Mouse (Mus musculus): ENCODE data around the gene Pkig.
"Not testable (repeated sequence)": the region's sequence is repeated elsewhere in the genome, so short reads cannot be mapped to it uniquely, and the experiment has no call there.

Pkig gene

DNA sequence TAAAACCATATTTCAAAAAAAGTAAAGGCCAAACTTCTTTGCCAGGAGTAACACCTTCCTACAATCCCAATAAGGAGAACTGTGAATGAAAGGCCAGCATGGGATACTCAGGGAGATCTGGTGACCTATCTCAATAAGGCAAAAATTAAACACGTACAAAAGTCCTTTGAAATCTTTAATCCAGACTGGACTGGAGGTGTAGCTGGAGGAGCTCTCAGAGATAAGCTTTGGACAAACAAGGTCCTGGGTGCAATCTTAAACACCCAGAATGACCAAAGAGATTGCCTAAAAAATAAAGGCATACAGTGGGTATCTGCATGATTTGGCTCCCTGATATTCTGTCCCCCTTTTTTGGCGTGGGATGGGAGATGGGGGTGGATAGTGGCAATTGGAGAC is 14.6 kb upstream of the Pkig start:
- no peak for DNase-seq (ENCODE audit: low spot score)

DNA sequence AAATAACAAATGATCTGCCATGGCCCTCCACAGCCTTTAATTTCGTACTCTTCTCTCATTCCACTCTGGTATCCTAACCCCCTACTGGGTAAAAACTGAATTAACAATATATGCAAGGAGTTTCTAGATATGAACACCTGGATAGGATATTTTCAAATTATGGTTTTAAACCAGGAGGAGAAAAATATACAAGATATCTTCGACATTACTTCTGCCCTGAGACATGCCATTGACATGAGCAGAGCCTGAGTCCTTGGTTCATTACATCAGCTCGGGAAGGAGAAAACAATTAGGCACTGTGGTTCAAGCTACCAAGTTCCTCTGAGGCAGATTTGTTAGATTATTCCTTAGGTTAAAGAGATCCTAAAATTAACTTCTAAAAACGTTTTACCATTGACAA is 14.1 kb upstream of the Pkig start:
- DNase-seq (ENCODE audit: low spot score): no peak

DNA sequence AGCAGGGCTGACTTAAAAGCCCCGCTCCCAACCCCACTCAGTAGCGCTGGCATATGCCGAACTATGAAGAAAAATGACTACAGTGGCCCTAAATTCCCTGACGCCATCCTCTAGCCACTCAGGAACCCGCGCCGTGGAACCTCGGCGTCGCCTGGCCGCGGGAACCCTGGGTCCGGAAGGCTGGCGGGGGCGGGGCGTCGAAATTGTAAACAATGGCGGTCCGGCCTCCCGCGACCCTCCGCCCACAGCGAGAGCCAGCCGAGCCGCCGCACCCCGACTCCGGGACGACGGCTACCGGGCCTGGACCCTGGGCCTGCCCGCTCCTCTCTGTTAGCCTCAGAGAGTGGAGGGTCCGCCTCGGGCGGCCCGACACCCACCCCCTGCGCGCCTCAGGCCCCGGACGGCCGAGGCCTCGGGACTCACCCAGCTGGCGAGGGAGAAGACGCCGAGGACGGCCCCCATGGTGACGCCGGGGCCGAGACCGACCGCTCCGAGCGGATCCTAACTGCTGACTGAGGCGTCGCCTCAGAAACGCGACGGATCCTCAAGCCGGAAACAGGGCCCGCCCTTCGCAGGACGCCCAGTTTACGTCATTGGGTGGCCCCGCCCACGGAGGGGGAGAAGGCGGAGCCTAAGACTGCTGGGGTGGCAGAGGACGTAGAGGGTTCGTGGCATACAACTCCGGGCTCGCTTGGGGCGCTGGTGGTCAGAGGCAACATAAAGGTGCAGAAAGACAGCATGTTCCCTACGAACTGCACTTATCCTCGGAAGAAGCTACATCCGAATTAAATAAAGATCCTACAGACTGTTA is 13.4 kb upstream of the Pkig start, which contains the start of gene Serinc3:
TSS of gene Serinc3 (minus strand) at position 557 of the 811 bp plus-strand sequence.
- DNase-seq (ENCODE audit: low spot score): peak; percentile 98

DNA sequence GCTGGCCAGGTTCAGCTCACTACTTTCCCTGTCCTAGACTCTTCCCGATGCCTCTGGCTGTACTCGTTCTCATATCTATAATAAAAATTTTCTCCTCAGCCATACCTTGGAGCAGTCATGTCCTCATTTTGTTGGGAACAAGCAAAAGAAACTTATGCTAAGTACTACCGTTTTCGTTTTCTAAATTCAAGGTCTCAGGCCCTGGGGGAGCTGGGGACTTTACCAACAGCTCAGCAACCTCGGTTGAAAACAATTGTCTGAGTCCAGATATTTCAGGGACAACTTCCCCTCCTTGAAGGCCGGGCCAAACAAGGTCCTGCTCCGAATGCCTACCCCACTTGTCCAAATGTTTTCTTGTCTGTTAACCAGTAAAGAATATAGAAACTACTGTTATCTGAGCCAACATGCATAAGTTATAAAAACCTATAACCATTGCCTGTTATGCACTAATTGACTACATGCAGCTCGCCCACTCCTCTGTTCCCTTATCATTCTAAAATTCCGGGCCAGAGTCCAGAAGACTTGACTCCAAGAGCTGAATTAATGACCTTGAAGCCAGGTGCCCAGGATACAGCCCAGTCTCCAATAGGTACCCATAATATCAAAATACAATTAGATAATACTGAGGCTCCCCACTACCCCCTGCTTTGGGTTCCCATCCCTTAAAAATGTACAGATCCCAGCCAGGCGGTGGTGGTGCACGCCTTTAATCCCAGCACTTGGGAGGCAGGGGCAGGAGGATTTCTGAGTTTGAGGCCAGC is 12.3 kb upstream of the Pkig start:
- no peak for DNase-seq (ENCODE audit: low spot score)

DNA sequence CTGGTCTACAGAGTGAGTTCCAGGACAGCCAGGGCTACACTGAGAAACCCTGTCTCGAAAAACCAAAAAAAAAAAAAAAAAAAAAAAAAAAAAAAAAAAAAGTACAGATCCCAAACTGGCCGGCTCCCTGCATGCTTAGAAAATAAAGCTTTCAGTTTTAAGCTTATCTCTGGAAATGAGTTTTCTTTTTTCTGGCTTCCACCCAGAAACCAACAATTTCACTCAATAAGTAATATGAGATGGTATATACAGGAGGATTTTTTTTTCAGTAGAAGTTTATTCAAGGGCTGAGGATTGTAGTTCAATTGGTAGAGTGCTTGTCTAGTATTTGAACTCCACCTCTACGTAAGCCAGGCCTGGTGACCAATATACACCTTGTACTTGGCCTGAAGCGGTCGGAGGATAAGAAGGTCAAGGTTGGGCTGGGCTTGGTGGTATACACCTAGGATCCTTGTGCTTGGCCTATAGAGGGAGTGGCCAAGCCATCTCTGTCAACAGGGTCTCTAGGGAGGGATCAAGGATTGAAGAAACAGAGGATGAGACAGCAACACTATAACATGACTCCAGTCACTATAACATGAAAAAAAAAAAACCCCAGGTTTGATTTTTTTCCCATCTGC is 11.6 kb upstream of the Pkig start:
- DNase-seq (ENCODE audit: low spot score): no peak

DNA sequence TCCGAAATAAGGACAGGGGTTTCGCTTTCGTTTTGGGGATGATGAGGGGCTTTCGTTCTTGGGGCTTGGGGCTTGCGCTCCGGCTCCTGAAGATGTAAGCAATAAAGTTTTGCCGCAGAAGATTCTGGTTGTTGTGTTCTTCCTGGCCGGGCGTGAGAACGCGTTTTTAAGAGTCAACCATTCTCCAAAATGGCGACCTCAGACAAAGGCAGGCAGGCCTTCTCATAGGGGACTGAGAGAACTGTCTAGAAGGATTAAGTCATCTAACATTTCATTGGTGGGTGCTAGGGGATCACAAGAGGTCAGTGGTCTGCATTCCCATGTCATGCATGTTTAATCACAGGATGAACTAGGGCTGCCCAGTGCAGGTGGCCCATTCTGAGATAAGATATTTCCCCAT is 2.5 kb upstream of the Pkig start:
- not testable (repeated sequence) for DNase-seq (ENCODE audit: low spot score)

DNA sequence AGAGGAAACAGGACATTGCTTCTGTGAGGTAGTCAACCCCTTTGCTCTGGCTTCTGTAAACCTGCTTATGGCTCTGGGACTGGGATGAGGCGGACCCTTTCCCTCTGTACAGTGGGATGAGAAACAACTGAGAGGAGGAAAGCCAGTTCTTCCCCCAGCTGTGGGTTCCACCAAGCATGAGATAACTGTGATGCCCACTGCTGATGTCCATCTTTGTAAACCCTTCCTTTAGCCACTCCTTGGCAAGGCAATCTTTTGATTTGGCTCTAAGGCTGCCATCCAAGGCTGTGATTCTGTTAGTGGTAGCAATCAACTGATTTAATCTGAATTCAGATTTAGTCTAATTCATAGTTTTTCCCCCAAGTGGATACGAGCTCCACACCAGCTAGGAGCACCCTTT is 700 bp upstream of the Pkig start:
- no peak for DNase-seq (ENCODE audit: low spot score)

DNA sequence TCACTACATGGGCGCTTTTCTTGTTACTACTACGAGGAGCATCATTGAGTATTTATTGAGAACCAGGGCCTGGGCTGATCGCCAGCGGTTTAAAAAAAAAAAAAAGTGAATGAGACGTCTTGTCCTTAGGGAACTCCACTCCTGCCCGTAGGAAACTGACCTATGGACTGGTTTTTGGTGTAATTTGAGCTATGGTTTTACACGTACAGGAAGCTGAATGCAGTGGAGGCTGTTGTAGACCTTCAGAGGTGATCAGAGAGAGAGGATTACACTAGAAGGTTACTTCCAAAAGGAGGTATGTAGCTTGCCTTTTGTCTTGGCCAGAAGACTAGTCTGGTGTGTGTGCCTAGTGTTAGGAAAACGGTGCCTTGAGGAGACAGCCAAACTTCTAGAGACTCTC is 755 bp downstream of the Pkig start:
- peak; percentile 49 for DNase-seq (ENCODE audit: low spot score)

DNA sequence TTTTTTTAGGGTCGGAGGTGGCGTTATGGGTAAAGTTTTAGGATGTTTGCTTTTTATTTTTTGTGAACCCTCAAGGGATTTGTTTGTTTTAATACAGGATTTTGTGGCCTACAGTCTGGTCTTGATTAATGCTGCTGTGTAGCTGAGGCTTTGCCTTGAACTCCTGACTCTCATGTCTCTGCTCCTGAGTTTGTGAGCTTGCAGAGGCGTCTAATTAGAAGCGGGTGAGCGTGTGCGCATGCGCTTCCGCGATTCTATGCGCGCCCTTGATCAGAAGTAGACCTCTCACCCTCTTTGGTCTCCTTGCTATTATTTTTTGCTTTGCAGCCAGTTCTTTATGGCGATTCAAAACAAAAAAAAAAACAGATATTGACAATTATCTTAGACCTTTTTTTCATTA is 1.2 kb downstream of the Pkig start:
- no peak for DNase-seq (ENCODE audit: low spot score)

DNA sequence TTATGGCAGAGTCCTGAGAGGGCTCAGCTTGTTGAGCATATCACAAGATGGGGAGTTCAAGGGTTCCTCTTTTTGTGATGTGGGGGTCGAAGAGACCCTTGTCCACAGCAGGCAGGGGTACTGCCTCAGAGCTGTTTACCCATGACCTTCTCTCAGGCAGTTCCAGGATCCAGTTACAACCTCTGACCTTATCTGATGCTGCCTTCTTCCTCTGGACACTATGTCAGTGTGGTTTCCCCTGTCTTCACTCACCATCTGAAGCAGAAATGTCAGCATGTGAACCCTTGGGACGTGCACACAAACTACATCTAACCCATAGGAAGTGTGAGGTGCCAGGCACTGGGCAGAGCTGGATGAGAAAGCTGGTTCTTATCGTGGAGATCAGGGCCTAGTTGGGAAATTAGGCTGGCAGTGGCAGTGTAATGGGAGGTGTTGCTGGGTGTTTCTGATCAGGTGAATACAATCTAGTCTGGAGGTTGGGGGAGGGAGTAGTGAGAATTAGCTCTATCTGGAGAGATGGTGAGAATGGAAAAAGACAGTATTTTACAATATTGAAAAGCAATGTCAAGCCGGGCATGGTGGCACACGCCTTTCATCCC is 2.0 kb downstream of the Pkig start:
- DNase-seq (ENCODE audit: low spot score): no peak

DNA sequence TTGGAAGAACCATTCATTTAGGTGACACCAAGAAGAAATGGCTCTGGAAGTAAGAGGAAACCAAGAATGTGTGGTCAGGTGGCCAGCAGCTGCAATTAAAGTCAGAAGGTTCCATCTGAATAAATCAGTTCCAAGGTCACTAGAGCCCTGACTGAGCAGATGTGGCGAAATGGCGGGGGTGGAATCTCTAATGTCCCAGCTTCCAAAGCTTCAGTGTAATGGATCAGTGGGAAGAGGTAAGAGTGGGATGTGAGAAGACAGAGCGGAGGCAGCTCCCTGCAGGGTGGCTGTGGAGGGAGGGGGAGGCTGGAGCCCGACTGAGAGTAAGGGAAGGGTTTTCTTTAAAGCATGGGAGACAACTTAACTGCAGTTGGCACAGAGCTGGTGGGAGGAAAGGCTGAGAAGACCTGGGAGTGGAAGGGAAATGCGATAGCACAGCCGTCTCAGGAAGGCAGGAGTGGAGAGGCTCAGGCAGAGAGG is 3.2 kb downstream of the Pkig start:
- DNase-seq (ENCODE audit: low spot score): no peak

DNA sequence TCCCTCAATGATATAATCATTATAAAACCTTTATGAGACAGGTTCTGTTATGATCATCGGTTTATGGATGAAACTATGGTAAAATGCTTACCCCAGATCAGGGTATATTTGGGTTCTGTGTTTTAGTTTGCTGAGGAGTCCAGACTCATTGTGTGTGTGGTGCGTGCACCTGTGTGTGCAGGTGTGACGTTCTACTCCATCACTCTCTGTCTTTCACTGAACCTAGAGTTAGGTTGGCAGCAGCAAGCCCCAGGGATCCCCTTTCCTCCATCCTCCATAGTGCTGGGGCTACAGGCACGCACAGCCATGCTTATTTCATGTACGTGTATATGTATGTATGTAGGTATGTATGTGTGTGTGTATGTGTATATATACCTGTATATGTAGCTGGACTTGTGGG is 3.9 kb downstream of the Pkig start:
- DNase-seq (ENCODE audit: low spot score): no peak

DNA sequence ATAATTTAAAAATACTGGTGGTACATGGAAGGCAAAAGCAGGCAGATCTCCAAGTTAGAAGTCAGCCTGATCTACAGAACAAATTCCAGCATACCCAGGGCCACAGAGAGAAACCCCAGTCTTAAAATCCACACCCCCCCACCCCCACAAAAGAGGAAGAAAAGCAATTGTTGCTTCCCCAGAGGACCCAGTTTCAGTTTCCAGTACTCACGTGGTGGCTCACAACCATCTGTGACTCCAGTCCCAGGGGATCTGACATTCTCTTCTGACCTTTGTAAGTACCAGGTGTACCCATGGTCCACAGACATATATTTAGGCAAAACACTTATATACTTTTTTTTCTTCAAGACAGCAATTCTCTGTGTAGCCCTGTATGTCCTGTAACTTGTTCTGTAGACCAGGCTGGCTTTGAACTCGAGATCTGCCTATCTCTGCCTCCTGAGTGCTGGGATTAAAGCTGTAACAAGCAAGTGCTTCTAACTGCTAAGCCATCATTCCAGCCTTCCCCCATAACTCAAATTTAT is 4.6 kb downstream of the Pkig start:
- no peak for DNase-seq (ENCODE audit: low spot score)

DNA sequence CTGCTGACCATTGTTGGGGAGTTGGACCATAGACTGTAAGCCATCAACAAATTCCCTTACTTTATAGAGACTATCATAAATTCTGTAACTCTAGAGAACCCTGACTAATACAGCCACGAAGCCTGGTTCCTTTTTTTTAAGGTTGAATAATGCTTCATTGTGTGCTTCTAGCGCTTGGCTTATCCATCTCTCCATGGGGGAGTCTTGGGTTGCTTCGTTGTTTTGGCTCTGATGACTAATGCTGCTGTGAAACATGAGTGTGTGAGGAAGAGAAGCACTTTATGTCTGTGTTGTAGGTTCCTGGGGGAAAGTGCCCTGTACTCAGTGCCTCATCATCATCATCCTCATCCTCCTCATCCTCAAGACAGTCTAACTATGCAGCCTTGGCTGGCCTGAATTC is 5.7 kb downstream of the Pkig start:
- no peak for DNase-seq (ENCODE audit: low spot score)

DNA sequence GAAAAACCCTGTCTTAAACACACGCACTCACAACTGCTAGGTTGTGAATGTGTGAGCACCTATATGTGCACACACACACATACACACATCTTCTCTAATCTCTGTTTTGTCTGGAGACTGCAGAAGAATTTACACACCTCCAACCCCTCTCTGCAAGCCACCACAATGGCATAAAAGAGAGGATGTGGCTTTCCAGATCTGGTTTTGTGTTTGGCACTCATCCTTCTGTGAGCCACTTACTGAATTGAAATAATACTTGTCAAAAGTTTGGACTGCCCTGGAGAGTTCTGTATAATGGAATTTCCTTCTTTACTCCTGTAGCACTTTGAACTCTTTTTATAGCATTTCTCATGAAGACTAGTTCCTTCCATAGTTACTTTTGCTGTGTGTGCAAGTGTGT is 8.9 kb downstream of the Pkig start:
- DNase-seq (ENCODE audit: low spot score): no peak

DNA sequence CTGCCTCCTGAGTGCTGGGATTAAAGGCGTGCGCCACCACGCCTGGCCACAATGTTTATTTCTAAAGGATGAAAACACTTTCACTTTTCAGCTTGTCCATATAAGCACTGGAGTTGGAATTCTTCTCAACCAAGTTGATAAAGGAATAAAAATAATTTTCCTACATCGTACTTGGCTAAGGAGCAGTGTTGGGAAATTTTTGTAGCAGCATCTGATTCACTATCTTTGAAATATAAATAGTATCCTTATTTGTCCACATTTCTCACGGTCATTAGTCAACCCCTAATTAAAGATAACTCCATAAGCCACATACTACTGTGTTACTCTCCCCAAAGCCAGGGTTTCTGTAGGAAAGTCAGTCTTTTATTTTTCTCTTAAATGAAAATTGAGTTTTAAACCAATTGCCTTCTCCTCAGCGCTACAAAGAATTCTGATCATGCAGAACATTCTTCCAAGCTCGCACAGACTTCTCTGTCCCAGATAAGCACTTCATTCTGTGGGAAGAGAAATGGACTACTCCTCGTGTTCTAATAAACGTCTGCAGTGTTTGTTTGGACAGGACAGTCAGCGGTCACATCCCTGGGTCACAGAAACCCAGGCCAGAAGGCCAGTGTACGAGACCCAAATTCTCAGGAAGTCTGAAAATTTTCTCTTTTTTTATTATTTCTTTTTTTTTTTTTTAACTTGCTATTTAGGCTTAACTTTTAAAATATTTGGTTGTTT is 12.8 kb downstream of the Pkig start:
- no peak for DNase-seq (ENCODE audit: low spot score)

DNA sequence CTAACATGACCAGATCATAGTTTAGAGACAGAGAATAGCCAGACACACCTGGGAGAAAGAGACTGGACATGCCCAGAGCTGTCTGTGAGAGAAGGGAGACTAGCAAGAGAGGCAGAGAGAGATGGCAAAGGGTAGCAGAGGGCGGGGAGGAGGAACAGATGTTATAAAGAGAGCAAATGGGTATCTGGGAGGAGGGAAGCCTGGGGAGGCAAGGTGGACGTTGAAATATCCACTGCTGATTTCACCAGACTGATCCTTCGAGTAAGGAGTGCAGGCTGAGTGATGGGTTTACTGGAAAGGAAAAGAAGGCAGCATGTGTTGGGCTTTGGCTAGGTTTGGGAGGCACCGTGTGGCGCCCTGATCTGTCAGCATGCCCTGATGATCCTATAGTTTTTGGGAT is 16.2 kb downstream of the Pkig start:
- DNase-seq (ENCODE audit: low spot score): no peak

DNA sequence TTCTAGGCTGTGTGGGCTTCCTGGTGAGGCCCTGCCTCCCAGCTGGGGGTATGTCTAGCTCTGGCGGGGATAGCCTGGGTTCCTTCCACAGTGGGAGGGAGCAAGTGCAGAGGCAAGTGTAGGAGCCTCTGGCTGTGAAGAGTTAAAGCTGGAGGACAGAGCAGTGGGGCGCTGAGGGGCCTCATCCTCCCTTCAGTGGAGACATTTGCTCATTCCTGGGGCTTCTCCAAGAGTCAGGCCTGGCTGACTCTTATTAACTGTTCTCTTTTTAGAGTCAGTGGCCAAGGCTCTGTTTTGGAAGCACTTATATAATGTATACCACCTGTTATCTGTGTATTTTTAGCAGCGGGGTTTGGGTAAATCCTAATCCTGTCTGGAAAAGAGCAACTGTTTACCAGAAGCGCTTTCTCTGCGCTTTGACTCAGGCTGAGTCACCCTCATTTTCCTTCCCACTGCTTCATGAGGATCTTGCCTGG is 17.0 kb downstream of the Pkig start:
- DNase-seq (ENCODE audit: low spot score): peak; percentile 40

DNA sequence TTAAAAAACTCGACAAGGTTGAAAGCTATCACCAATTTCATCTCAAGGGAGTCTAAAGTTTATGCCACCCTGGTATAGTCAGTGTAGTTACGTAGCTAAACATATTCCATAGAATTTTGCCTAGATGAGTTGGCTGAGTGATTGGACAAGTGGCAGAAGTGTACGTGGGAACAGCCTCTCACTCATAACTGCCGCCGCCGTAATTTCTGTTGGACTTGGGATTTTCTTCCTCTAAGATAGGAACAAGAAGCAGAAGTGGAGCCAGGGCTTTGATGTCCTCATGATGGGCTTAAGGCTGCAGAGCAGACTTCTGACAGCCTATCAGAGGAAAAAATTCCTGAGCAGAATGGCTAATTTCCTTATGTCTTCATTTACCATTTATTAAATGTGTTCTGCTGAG is 17.5 kb downstream of the Pkig start:
- DNase-seq (ENCODE audit: low spot score): no peak

DNA sequence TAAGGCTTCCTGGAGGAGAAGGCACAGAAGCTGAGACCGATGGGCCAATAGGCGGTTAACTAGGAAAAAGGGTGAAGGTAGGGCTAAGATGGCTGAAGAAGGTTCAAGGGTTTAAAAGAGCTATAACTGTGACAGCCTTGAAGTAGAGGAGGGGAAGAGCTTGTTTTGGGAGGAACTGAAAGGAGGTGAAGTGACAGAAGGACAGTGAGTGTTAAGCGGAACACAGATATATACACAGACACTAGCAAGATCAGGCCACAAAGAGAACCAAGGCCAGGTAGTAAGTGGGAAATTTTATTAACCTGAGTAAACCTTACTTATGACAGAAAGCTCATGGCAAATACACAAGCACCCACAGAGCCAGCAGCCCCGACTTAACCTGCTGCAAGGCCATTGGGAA is 18.1 kb downstream of the Pkig start:
- DNase-seq (ENCODE audit: low spot score): no peak

DNA sequence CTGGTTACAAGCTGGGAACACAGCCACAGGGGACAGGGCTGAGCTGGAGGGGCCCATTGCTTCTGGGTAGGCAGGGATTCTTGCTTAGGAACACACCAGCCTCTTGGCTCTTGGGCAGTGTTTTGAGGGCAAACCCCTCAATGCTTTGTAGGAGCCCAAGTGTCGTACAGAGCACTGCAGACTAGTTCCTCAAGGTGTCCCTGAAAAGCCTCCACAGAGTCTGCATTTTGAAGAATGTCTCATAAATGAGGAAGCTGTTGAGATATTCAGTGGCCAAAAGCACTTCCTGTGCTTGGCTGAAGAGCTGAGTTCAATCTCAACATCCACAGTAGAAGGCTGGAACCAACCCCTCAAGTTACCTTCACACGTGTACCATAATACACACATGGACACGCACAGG is 18.6 kb downstream of the Pkig start:
- no peak for DNase-seq (ENCODE audit: low spot score)

DNA sequence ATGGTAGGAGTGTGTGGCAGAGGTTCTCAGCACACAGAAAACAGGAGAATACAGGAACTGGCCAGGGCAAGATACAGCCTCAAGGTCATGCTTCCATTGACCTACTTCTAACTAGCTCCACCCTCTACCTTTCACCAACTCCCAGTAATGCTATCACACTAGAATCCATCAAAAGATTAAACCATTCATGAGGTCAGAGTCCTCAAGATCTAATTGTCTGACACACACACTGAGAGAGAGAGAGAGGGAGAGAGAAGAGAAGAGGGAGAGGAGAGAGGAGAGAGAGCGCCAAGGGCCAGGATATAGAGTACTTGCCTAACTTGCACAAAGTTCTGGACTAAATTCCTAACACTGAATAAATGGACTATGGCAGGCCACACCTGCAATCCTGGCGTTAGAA is 24.2 kb downstream of the Pkig start:
- DNase-seq (ENCODE audit: low spot score): no peak
